Mouse (Mus musculus): ENCODE results near the gene Alg3. TPM values are rescaled to one million over a fixed set of nuclear protein-coding genes. Genes with fewer than 3 reads are reported as not detected.

Alg3 gene
- polyA plus RNA-seq, 1 experiment from 2014 or later: 28.6 TPM

DNA sequence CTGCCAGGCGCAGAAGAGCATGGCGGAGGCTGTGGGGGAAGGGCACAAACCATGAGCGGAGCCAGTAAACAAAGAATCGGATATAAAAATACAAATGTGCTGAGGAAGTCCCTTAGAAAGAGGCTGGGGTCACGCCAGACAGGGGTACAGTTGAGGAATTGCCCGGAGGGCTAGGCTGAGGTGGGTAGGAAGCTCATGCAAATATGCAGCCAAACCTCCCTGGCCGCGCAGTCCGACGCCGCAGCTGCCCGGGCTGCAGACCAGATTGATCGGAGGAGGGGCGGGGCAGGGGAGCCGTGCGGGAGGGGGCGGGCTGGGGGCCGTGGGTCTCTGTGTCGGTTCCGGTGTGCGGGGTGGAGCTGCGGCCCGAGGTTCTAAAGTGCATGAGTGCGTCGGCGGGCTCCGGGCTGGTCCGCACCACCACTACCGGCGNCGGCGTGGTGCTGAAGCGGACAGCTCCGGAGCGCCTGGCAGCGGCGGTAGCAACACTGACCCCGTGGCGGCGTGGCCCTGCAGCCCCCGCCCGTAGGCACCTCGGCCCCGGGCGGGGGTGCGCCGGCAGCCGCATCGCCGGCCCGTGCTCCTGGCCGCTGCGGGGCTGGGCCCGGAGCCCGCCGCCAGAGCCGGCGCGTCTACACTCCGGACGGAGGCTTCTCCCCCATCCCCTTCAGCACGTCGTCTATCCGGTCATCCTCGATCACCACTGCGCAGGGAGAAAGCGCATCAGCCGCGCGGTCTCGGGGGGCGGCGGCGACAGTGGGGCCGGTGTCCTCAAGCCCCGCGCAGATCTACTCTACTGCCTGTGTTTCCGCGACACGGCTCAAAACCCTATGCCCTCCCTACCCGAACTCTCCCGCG is 8.2 kb upstream of the Alg3 start:
- Histone ChIP-seq H3K27me3 (ENCODE audit: control insufficient read depth, insufficient read depth, low read length) (peaks cover 36% of the 10 kb centered on the region), H3K9ac (ENCODE audit: low read length) (no peak overlapping the region), H3K9me3 (replicated peaks; ENCODE audit: control insufficient read depth, low read length) (no peaks in the 10 kb centered on the region), H3K4me3 (ENCODE audit: low read length) (peak overlapping the region; percentile 72), H3K4me2 (ENCODE audit: low read depth, low read length) (peak overlapping the region; percentile 98), H3K4me1 (ENCODE audit: control insufficient read depth, insufficient read depth, low read length) (peaks cover 19% of the 10 kb centered on the region), H3K27ac (ENCODE audit: low read length) (no peak overlapping the region), H3K36me3 (ENCODE audit: control insufficient read depth, insufficient read depth) (no peaks in the 10 kb centered on the region)
- ATAC-seq (replicated peaks; ENCODE audit: extremely low read depth, insufficient read depth, low FRiP score): peak; percentile 62
- 3% methylated on average over 73 of the region's 83 CpGs for WGBS

DNA sequence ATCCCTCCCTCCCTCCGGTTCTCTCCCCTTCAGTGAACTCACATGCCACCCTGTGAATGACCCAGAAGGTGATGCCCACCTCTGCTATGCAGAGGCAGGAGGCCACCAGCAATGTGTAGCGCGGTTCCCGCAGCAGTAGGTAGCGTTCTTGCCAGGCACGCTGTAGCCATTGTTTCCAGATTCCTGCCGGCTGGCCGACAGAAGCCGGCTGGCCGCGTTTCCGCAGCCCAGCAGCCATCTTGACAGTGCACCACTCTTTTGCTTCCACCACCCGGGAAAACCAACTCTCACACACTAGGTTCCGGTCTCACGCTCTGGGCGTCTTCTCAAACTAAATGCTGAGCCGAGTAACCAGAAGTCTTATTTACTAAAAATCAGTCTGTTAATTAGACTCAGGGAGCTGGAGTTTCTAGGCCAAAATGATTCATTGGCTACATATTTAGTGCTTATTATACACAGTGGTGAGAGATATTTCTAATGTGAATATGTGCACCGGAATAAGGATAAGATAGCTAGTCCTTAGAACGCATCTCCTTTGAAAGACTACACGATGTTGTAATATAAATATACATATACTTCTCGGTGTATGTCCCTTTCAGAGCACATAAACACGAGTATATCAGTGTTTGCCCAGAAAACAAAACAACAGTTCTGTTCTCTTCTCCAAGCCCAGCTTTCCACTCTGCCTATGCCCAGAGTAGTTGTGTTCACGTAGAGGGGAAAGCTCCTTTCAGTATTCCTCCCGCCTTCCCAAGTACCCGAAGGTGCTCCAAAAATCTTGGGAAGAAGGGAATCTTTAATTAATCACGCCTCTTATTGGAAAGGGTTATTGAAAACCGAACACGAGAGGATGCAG is 806 bp downstream of the Alg3 start:
- Histone ChIP-seq H3K4me1 (ENCODE audit: control insufficient read depth, insufficient read depth, low read length) (peaks cover 14% of the 10 kb centered on the region), H3K27me3 (ENCODE audit: control insufficient read depth, insufficient read depth, low read length) (no peaks in the 10 kb centered on the region), H3K36me3 (ENCODE audit: control insufficient read depth, insufficient read depth) (peaks cover 10% of the 10 kb centered on the region; the same call in 1 of the 2 replicates), H3K9ac (ENCODE audit: low read length) (peak overlapping the region; percentile 88), H3K4me2 (ENCODE audit: low read depth, low read length) (peak overlapping the region; percentile 100), H3K9me3 (replicated peaks; ENCODE audit: control insufficient read depth, low read length) (no peaks in the 10 kb centered on the region), H3K4me3 (ENCODE audit: low read length) (peak overlapping the region; percentile 96), H3K27ac (ENCODE audit: low read length) (peak overlapping the region; percentile 85)
- under 1% methylated on average over 28 of the region's 28 CpGs for WGBS
- ATAC-seq (replicated peaks; ENCODE audit: extremely low read depth, insufficient read depth, low FRiP score): peak; percentile 32; the same call in 1 of the 2 replicates

DNA sequence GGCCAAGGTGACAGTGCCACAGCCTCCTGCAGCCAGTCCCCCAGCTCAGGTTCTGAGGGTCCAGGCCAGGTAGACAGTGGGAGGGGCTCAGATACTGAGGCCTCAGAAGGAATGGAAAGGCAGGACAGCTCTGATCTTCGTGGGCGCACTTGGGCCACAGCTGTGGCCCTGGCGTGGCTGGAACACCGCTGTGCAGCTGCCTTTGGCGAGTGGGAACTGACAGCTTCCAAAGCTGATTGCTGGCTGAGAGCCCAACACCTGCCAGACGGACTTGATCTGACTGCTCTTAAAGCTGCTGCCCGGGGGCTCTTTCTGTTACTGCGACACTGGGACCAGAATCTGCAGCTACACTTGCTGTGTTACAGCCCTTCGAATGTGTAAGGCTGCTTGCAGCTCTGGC is 6.8 kb downstream of the Alg3 start:
- Histone ChIP-seq H3K9ac (ENCODE audit: low read length) (no peak overlapping the region), H3K4me2 (ENCODE audit: low read depth, low read length) (no peak overlapping the region), H3K9me3 (replicated peaks; ENCODE audit: control insufficient read depth, low read length) (no peaks in the 10 kb centered on the region), H3K4me1 (ENCODE audit: control insufficient read depth, insufficient read depth, low read length) (peaks cover 2% of the 10 kb centered on the region), H3K27ac (ENCODE audit: low read length) (no peak overlapping the region), H3K36me3 (ENCODE audit: control insufficient read depth, insufficient read depth) (peaks cover 14% of the 10 kb centered on the region), H3K27me3 (ENCODE audit: control insufficient read depth, insufficient read depth, low read length) (no peaks in the 10 kb centered on the region), H3K4me3 (ENCODE audit: low read length) (no peak overlapping the region)
- no peak for ATAC-seq (replicated peaks; ENCODE audit: extremely low read depth, insufficient read depth, low FRiP score)
- 57% methylated on average over 9 of the region's 9 CpGs for WGBS

DNA sequence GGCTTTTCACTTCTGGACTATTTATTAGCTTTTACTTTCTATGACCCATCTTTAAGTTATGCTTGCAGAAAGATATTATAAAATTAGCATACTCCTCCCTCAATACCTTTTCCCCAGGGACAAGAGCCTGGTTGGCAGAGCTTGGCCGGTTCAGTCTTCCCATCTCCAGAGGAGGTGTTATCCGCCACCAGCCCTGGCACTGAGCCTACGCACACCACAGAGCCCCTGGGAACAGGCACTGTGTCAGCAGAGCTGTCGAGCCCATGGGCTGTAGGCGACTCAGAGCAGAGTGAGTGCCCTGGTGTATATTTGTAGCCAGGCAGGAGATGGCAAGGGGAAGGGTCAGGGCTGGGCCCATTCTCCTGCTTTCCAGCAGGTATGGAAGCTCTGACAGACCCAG is 11.0 kb downstream of the Alg3 start:
- Histone ChIP-seq H3K4me2 (ENCODE audit: low read depth, low read length) (no peak overlapping the region), H3K9ac (ENCODE audit: low read length) (no peak overlapping the region), H3K9me3 (replicated peaks; ENCODE audit: control insufficient read depth, low read length) (no peaks in the 10 kb centered on the region), H3K4me1 (ENCODE audit: control insufficient read depth, insufficient read depth, low read length) (no peaks in the 10 kb centered on the region), H3K27ac (ENCODE audit: low read length) (no peak overlapping the region), H3K27me3 (ENCODE audit: control insufficient read depth, insufficient read depth, low read length) (no peaks in the 10 kb centered on the region), H3K4me3 (ENCODE audit: low read length) (no peak overlapping the region), H3K36me3 (ENCODE audit: control insufficient read depth, insufficient read depth) (peaks cover 4% of the 10 kb centered on the region)
- 56% methylated on average over 5 of the region's 5 CpGs for WGBS
- ATAC-seq (replicated peaks; ENCODE audit: extremely low read depth, insufficient read depth, low FRiP score): no peak

DNA sequence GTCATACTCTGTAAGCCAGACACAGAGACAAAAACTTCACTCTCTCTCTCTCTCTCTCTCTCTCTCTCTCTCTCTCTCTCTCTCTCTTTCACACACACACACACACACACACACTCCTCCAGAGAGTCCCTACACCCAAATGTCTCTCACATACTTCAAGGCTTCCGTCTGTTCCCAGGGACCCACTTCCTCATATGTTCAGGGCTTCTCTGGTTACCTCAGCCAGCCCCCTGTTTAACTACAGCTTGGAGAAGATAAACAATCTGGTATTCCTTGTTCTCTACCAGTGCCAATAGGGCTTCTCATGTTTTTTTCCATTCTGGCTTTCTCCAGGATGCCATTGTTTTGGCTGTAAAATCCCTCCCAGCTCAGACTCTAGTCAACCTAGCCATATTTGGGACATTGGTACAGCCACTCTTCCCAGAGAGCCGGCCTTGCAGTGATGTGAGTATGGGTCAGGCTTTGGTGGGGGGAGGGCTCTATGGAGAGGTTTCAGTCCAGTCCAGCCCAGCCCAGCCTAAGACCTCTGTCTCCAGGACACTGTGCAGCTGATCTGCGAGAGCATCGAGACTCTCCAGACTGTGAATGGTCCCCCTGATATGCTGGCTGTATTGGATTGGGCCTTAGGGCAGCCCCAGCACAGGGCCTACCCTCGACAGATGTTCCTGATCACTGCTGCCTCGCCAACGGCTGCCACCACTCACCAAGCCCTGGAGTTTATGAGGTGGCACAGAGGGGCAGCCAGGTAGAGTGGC is 14.7 kb downstream of the Alg3 start:
- Histone ChIP-seq H3K9me3 (replicated peaks; ENCODE audit: control insufficient read depth, low read length) (no peaks in the 10 kb centered on the region), H3K9ac (ENCODE audit: low read length) (no peak overlapping the region), H3K27ac (ENCODE audit: low read length) (no peak overlapping the region), H3K4me2 (ENCODE audit: low read depth, low read length) (no peak overlapping the region), H3K4me1 (ENCODE audit: control insufficient read depth, insufficient read depth, low read length) (no peaks in the 10 kb centered on the region), H3K36me3 (ENCODE audit: control insufficient read depth, insufficient read depth) (no peaks in the 10 kb centered on the region), H3K27me3 (ENCODE audit: control insufficient read depth, insufficient read depth, low read length) (peaks cover 24% of the 10 kb centered on the region), H3K4me3 (ENCODE audit: low read length) (no peak overlapping the region)
- 59% methylated on average over 7 of the region's 7 CpGs for WGBS
- ATAC-seq (replicated peaks; ENCODE audit: extremely low read depth, insufficient read depth, low FRiP score): no peak

DNA sequence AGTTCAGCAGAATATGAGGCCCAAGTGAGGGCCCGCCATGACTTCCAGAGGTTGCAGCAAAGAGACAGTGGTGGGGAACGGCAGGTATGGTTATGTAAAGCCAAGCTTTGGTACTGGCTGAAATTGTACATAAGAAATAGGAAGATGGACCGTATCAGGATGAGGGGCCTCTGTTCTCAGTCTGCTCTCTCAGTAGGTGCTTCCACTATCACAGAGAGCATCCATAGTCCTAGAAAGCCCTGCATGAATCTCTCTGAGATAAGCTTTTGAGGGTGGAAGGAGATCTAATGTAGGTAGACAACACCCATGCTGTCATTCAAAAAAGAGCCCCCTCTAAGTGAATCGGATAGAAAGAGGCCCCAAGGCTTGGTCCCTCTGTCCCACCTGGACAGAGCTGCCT is 15.8 kb downstream of the Alg3 start:
- H3K9ac ChIP-seq (ENCODE audit: low read length): no peak overlapping the region
- no peak overlapping the region for H3K4me2 ChIP-seq (ENCODE audit: low read depth, low read length)
- no peak for ATAC-seq (replicated peaks; ENCODE audit: extremely low read depth, insufficient read depth, low FRiP score)
- no peak overlapping the region for H3K27ac ChIP-seq (ENCODE audit: low read length)
- H3K27me3 ChIP-seq (ENCODE audit: control insufficient read depth, insufficient read depth, low read length): peaks cover 35% of the 10 kb centered on the region
- H3K4me1 ChIP-seq (ENCODE audit: control insufficient read depth, insufficient read depth, low read length): no peaks in the 10 kb centered on the region; the same call in 1 of the 2 replicates
- no peaks in the 10 kb centered on the region for H3K9me3 ChIP-seq (replicated peaks; ENCODE audit: control insufficient read depth, low read length)
- H3K36me3 ChIP-seq (ENCODE audit: control insufficient read depth, insufficient read depth): no peaks in the 10 kb centered on the region
- H3K4me3 ChIP-seq (ENCODE audit: low read length): no peak overlapping the region
- WGBS: 66% methylated on average over 4 of the region's 4 CpGs

DNA sequence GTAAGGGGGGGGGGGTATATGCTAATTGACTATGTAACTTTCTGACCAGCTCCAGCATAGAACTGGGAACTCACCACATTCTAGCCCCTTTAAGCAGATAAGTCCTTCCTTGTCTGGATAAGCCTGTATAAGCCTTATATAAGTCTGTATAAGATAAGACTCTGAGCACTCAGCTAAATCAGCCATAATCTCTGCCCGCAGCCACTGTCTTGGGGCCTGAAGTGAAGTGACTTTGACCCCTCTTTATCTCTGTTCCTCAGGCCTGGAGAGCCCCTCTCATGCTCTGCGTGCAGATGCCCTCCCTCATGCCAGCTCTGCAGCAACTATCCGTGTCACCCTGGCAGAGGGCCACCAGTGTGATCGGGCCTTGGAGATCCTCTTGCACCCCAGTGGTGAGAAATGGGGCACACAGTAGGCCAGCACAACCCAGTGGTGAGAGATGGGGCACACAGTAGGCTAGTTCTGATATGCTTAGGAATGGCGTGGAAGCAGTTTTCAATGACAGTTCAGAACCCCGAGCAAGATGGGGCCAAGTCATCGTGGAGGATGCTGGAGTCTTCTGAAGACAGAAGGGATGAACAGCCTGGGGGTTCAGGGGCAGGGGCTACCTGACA is 16.4 kb downstream of the Alg3 start:
- Histone ChIP-seq H3K27ac (ENCODE audit: low read length) (no peak overlapping the region), H3K9ac (ENCODE audit: low read length) (no peak overlapping the region), H3K4me3 (ENCODE audit: low read length) (no peak overlapping the region), H3K4me1 (ENCODE audit: control insufficient read depth, insufficient read depth, low read length) (peaks cover 5% of the 10 kb centered on the region), H3K9me3 (replicated peaks; ENCODE audit: control insufficient read depth, low read length) (no peaks in the 10 kb centered on the region), H3K4me2 (ENCODE audit: low read depth, low read length) (no peak overlapping the region), H3K27me3 (ENCODE audit: control insufficient read depth, insufficient read depth, low read length) (peaks cover 41% of the 10 kb centered on the region), H3K36me3 (ENCODE audit: control insufficient read depth, insufficient read depth) (no peaks in the 10 kb centered on the region)
- WGBS: 70% methylated on average over 7 of the region's 7 CpGs
- ATAC-seq (replicated peaks; ENCODE audit: extremely low read depth, insufficient read depth, low FRiP score): no peak

DNA sequence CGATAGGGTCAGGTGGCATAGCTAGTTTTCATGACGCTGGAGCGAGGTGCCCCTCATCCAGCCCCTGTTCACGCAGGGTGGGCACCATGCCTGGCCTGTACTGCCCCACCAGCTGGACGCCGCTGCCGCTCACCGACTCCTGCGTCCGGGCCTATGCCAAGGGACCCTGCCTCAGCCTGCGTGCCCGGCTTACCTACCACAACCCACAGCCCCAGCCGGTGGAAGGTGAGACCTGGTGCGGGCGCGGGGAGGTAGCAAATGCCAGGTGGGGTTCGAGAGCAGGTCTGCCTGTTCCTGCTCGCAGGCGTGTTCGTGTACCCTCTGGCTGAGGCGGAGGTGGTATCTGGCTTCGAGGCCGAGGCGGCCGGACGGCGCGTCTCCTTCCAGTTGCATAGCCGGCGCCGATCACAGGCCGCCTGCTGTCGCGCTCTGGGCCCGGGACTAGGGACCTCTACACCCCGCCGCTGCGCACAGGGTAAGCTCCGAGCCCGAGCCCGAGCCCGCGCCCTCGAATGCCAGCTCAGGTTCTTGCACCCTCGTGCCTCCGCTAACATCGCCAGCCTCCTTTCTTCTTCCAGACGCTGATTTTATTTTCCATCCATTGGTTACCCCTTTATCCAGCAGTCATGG is 20.3 kb downstream of the Alg3 start:
- Histone ChIP-seq H3K27ac (ENCODE audit: low read length) (no peak overlapping the region), H3K36me3 (ENCODE audit: control insufficient read depth, insufficient read depth) (no peaks in the 10 kb centered on the region), H3K27me3 (ENCODE audit: control insufficient read depth, insufficient read depth, low read length) (peaks cover 61% of the 10 kb centered on the region), H3K4me1 (ENCODE audit: control insufficient read depth, insufficient read depth, low read length) (peaks cover 10% of the 10 kb centered on the region), H3K9ac (ENCODE audit: low read length) (no peak overlapping the region), H3K9me3 (replicated peaks; ENCODE audit: control insufficient read depth, low read length) (no peaks in the 10 kb centered on the region), H3K4me2 (ENCODE audit: low read depth, low read length) (peak overlapping the region; percentile 33; the same call in 1 of the 2 replicates), H3K4me3 (ENCODE audit: low read length) (peak overlapping the region; percentile 20)
- ATAC-seq (replicated peaks; ENCODE audit: extremely low read depth, insufficient read depth, low FRiP score): no peak
- WGBS: 5% methylated on average over 37 of the region's 48 CpGs
